Mouse (Mus musculus) activated CD4-positive, CD25-positive, alpha-beta regulatory T cell, adult 4 months (primary cell): ENCODE data around the gene Fank1. TPM values are rescaled to one million over a fixed set of nuclear protein-coding genes. Genes with fewer than 3 reads are reported as not detected.
A peak's percentile ranks its signal among the peaks of the same experiment; 100 is the strongest.

Experiments
- ATAC-seq: one replicate; pipeline ENCODE4 v1.8.0; 2017
- polyA plus RNA-seq, 2 experiments: library from polyadenylated mRNA; unstranded; fragments of 100-300 nt; shearing (Covaris generic); gene quantifications; one replicate each; pipeline ENCODE4 v1.2.1; 2017

Fank1 gene
- polyA plus RNA-seq, 2 experiments from 2014 or later = not detected

GRCm38 (mm10) chr7:133768517-133768916 is 8.1 kb upstream of the Fank1 start:
- no peak for ATAC-seq

- ATAC-seq = no peak
Measured at GRCm38 (mm10) chr7:133775179-133775578, 1.5 kb upstream of the Fank1 start.

- ATAC-seq = peak; percentile 62
Measured at GRCm38 (mm10) chr7:133775796-133776625, 650 bp upstream of the Fank1 start.

- ATAC-seq = no peak
Measured at GRCm38 (mm10) chr7:133781583-133781982, 4.9 kb downstream of the Fank1 start.

- ATAC-seq = no peak
Measured at GRCm38 (mm10) chr7:133781991-133782390, 5.3 kb downstream of the Fank1 start.

- ATAC-seq = no peak
Measured at GRCm38 (mm10) chr7:133782717-133783435, 6.2 kb downstream of the Fank1 start, which contains the start of gene Dhx32. Gene Dhx32, minus strand, starts transcription at chr7:133782726.

- ATAC-seq = no peak
Measured at GRCm38 (mm10) chr7:133787571-133787970, 10.9 kb downstream of the Fank1 start.

- ATAC-seq = no peak
Measured at GRCm38 (mm10) chr7:133788147-133788546, 11.5 kb downstream of the Fank1 start.

GRCm38 (mm10) chr7:133790171-133790570 is 13.5 kb downstream of the Fank1 start:
- no peak for ATAC-seq

- ATAC-seq = no peak
Measured at GRCm38 (mm10) chr7:133790608-133791229, 14.1 kb downstream of the Fank1 start.

- ATAC-seq = no peak
Measured at GRCm38 (mm10) chr7:133792771-133793170, 16.1 kb downstream of the Fank1 start.

- ATAC-seq = no peak
Measured at GRCm38 (mm10) chr7:133793248-133794131, 16.8 kb downstream of the Fank1 start.

GRCm38 (mm10) chr7:133794720-133795119 is 18.1 kb downstream of the Fank1 start:
- no peak for ATAC-seq

- no peak for ATAC-seq
Measured at GRCm38 (mm10) chr7:133799928-133800327, 23.3 kb downstream of the Fank1 start.

- no peak for ATAC-seq
Measured at GRCm38 (mm10) chr7:133801823-133802222, 25.2 kb downstream of the Fank1 start.

- no peak for ATAC-seq
Measured at GRCm38 (mm10) chr7:133805614-133806175, 29.0 kb downstream of the Fank1 start.

- ATAC-seq = no peak
Measured at GRCm38 (mm10) chr7:133812927-133813326, 36.3 kb downstream of the Fank1 start.

GRCm38 (mm10) chr7:133813331-133813730 is 36.7 kb downstream of the Fank1 start:
- ATAC-seq = no peak

GRCm38 (mm10) chr7:133823751-133824150 is 47.1 kb downstream of the Fank1 start:
- ATAC-seq = no peak

- ATAC-seq = no peak
Measured at GRCm38 (mm10) chr7:133824579-133824978, 47.9 kb downstream of the Fank1 start.

GRCm38 (mm10) chr7:133828514-133828913 is 51.9 kb downstream of the Fank1 start:
- ATAC-seq = no peak

GRCm38 (mm10) chr7:133829579-133829978 is 52.9 kb downstream of the Fank1 start:
- ATAC-seq = no peak
